Mouse (Mus musculus): Measurements from ENCODE around the gene Med16. TPM values are rescaled to one million over a fixed set of nuclear protein-coding genes. Genes with fewer than 3 reads are reported as not detected.
A peak's percentile ranks its signal among the peaks of the same experiment; 100 is the strongest.

Gene Med16
- polyA plus RNA-seq, 1 experiment from 2014 or later: 48.4 TPM

DNA sequence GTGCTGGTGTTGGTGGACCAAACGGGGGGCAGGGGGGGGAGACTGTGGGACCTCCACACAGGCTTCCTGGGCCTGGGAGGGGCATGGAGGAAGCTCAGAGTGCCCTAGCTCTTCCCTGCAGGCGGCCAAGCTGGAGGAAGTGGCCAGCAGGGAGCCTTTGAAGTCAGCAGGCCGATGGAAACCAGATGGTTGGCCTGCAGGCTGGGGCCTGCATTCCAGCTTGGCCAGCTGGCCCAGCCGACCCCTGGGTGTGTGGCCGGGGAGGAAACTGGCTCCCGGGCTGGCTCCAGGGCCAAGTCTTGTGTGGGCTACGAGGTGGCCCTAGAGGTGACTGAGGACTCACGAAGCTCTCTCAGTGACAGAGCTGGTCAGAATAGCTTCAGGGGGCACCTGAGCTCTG lies 24.0 kb upstream of the Med16 start:
- peaks cover 36% of the 10 kb centered on the region for H3K36me3 ChIP-seq
- no peaks in the 10 kb centered on the region for H3K9me3 ChIP-seq (replicated peaks)
- peak overlapping the region; percentile 49 for H3K27ac ChIP-seq (replicated peaks)
- 0 out of 2 replicates have a peak overlapping the region, but pooled peaks have one; percentile 15 for H3K4me2 ChIP-seq (replicated peaks)
- H3K4me1 ChIP-seq: peaks cover 83% of the 10 kb centered on the region
- no peaks in the 10 kb centered on the region for H3K27me3 ChIP-seq
- H3K9ac ChIP-seq: no peak overlapping the region
- WGBS: 20% methylated on average over 8 of the region's 8 CpGs
- no peak for ATAC-seq (ENCODE audit: insufficient number of reproducible peaks, low FRiP score, low TSS enrichment, low read depth)
- H3K4me3 ChIP-seq (replicated peaks): no peak overlapping the region

DNA sequence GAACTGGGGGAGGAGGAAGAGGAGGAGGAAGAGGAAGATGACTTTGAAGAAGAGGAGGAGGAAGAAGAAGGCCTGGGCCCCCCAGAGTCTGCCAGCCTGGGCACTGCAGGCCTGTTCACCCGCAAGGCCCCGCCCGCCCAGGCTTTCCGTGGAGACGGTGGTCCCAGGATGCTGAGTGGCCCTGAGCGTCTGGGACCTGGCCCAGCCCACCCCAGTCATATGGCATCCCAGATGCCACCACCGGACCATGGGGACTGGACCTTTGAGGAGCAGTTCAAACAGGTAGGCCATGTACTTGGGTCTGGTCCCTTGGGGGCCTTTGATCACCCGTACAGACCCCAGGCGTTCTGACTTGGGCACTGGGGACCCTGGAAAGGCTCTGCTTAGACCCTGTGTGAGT lies 23.1 kb upstream of the Med16 start:
- Histone ChIP-seq H3K4me3 (replicated peaks) (no peak overlapping the region), H3K4me1 (peaks cover 76% of the 10 kb centered on the region), H3K4me2 (replicated peaks) (no peak overlapping the region), H3K9me3 (replicated peaks) (no peaks in the 10 kb centered on the region), H3K36me3 (peaks cover 34% of the 10 kb centered on the region), H3K9ac (no peak overlapping the region), H3K27ac (replicated peaks) (peak overlapping the region; percentile 49; the same call in 1 of the 2 replicates), H3K27me3 (no peaks in the 10 kb centered on the region)
- WGBS: 75% methylated on average over 9 of the region's 9 CpGs
- no peak for ATAC-seq (ENCODE audit: insufficient number of reproducible peaks, low FRiP score, low TSS enrichment, low read depth)

DNA sequence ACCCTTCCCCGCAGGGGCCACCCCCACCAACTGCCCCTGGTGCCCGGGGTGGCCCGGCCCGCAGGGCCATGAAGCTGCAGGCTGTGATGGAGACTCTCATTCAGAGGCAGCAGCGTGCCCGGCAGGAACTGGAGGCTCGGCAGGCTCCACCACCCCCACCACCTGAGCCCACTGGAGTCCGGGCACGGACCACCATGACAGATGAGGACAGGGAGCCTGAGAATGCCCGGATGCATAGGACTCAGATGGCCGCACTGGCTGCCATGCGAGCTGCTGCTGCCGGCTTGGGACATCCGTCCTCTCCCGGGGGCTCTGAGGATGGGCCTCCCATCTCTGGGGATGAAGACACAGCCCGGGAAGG lies 22.1 kb upstream of the Med16 start:
- H3K4me1 ChIP-seq: peaks cover 76% of the 10 kb centered on the region
- H3K27me3 ChIP-seq: no peaks in the 10 kb centered on the region
- WGBS: 86% methylated on average over 16 of the region's 16 CpGs
- no peak overlapping the region for H3K9ac ChIP-seq
- no peak overlapping the region for H3K27ac ChIP-seq (replicated peaks)
- no peak overlapping the region for H3K4me2 ChIP-seq (replicated peaks)
- H3K4me3 ChIP-seq (replicated peaks): no peak overlapping the region
- peaks cover 34% of the 10 kb centered on the region for H3K36me3 ChIP-seq
- ATAC-seq (ENCODE audit: insufficient number of reproducible peaks, low FRiP score, low TSS enrichment, low read depth): no peak
- no peaks in the 10 kb centered on the region for H3K9me3 ChIP-seq (replicated peaks)

DNA sequence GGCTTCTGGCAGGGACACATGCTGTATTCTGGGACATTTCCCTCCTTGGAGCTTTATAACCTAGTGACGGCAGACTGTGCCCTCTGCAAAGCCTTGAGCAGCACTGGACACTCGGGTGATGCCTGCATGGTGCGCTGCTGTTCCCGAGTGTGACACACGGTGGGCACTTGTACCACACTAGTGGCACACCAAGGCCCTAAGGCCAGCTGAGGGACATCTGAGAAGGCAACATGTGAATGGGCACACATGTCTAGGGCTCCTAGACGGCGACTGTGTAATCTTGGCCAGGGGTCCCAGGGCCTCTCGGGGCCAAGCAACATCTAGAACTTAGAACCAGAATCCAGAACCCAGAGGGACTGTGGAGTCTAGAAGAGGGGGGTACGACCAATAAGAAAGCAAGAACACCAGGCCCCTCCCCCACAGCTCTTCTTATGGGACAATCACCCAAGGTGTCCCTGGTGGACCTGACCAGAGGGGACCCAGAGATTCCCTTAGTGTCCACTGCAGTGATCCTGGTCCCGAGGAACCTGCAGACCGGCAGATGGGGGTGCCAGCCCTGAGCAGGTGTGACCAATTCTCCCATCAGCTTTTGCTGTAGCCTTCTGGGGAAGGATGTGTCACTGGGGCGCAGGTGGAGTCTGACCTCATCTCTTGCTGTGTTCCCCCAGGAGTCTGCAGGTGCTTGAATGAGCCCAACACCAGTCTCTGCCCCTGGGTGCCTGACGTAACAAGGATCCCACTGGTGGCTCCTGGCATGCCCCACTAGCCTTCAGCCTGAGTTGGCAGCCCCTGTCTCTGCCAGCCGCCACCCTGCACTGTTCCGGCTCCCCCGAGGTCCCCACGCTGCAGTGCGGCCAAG lies 21.5 kb upstream of the Med16 start:
- ATAC-seq (ENCODE audit: insufficient number of reproducible peaks, low FRiP score, low TSS enrichment, low read depth): no peak
- Histone ChIP-seq H3K9ac (no peak overlapping the region), H3K27me3 (no peaks in the 10 kb centered on the region), H3K27ac (replicated peaks) (no peak overlapping the region), H3K4me3 (replicated peaks) (no peak overlapping the region), H3K9me3 (replicated peaks) (no peaks in the 10 kb centered on the region), H3K4me2 (replicated peaks) (no peak overlapping the region), H3K36me3 (peaks cover 28% of the 10 kb centered on the region), H3K4me1 (peaks cover 74% of the 10 kb centered on the region)
- WGBS: 81% methylated on average over 18 of the region's 18 CpGs

DNA sequence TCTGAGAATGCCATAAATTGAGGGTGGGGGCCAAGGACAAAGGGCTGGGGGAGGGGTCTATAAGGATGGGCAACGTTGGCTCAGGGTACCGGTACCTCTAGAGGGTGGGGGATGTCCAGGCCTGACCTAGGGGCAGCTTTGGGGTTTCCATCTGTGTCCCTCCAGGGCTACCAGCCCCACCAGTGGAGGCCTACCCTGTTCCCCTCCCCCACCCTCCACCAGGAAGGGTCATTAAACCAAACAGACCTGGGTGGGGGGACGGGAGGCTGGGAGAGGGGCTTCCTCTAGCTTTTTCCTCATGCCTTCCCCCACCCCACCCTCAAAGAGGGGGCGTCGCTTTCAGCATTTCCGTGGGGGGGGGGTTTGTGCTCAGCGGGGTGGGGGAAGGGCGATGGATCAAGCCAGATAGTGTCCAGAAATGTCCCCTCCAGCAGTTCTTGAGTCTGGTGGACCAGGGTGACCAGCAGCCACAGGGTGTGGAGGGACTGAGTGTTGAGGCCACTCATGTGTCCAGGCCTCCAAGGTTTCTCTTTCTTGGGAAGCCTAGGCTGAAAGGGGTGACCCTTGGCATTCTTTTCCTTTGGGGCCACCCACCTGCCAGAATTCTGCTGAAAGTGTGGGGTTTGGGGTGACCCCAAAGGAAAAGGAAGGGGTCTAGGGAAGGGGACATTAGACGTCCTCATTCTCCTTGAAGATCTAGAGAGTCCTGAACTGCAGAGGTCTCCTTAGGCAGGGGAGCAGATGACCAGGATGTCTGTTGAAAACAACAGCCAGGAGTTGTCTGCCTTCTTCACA lies 20.4 kb upstream of the Med16 start:
- WGBS: 21% methylated on average over 9 of the region's 9 CpGs
- H3K4me1 ChIP-seq: peaks cover 63% of the 10 kb centered on the region
- H3K9ac ChIP-seq: no peak overlapping the region

DNA sequence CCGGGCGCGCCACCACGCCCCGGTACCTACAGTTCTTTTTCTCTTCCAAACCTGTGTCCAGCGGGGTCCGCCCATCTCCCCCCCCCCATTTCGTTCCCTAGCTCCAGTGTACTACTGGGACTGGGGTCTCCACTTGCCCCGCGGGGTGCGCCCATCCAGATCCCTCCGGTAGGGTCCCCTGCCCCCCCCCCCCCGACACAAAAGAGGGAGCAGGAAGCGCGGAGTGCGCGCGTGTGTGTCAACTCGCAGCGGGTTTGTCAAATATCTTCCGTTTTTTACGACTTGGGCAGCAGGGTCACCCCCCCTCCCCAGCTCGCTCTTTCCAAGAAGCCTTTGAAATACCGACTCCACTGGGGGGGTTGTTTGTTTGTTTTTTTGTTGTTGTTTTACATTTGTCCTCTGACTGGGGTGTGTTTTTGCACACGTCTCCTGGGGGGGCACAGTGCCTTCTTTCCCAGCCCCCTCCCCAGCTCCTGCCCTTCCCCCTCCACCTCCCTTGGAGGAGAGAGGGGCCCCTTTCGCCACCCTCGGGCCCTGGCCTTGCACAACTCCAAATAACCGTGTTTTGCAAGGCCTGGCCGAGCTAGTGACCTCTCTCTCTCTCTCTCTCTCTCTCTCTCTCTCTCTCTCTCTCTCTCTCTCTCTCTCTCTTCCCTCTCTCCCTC lies 19.4 kb upstream of the Med16 start:
- Histone ChIP-seq H3K4me2 (replicated peaks) (peak overlapping the region; percentile 92), H3K9ac (peak overlapping the region; percentile 98), H3K4me1 (peaks cover 54% of the 10 kb centered on the region), H3K27ac (replicated peaks) (peak overlapping the region; percentile 97), H3K4me3 (replicated peaks) (peak overlapping the region; percentile 99), H3K36me3 (peaks cover 17% of the 10 kb centered on the region; the same call in 1 of the 2 replicates), H3K27me3 (peaks cover 5% of the 10 kb centered on the region), H3K9me3 (replicated peaks) (no peaks in the 10 kb centered on the region)
- WGBS: 0% methylated on average over 29 of the region's 29 CpGs
- no peak for ATAC-seq (ENCODE audit: insufficient number of reproducible peaks, low FRiP score, low TSS enrichment, low read depth)

More for the DNA sequence above, 20.4 kb upstream of the Med16 start:
- Histone ChIP-seq H3K9me3 (replicated peaks) (no peaks in the 10 kb centered on the region), H3K27ac (replicated peaks) (no peak overlapping the region), H3K27me3 (no peaks in the 10 kb centered on the region), H3K4me2 (replicated peaks) (peak overlapping the region; percentile 92), H3K36me3 (peaks cover 22% of the 10 kb centered on the region; the same call in 1 of the 2 replicates), H3K4me3 (replicated peaks) (peak overlapping the region; percentile 99)
- no peak for ATAC-seq (ENCODE audit: insufficient number of reproducible peaks, low FRiP score, low TSS enrichment, low read depth)

DNA sequence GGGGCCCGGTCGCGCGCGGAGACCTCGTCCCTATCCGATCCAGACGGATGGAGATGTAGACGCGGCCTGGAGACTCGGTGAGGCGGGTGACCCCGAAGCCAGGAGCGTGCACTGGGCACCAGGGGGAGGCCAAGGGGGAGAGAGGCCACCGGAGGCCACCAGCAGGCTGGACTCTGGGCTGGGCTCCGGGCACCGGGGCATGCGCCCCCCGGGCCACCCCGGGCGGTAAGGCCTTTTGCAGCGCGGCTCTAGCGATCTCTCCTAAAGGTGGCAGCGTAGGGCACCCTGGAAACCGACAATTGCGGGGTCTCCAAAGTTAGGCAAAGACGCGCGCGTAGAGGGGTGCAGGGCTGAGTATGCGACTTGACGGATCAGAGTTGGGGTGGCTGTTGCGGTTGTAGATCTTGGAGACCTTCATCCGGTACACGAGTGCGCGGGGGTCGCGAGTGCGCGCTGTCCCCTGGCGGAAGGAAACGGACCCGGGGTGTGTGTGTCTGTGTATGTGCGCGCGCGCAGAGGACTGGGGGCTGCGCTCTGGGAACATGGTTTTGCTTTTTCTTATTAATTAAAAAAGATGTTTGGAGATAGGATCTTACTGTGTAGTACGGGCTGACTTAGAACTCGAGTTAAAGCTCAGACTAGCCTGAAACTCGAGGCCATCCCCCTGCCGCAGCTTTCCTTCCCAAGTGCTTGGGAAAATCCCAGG lies 18.8 kb upstream of the Med16 start:
- Histone ChIP-seq H3K9me3 (replicated peaks) (no peaks in the 10 kb centered on the region), H3K36me3 (peaks cover 17% of the 10 kb centered on the region; the same call in 1 of the 2 replicates), H3K27me3 (peaks cover 12% of the 10 kb centered on the region), H3K27ac (replicated peaks) (peak overlapping the region; percentile 97), H3K4me3 (replicated peaks) (peak overlapping the region; percentile 99), H3K9ac (peak overlapping the region; percentile 98), H3K4me1 (peaks cover 47% of the 10 kb centered on the region), H3K4me2 (replicated peaks) (peak overlapping the region; percentile 92)
- ATAC-seq (ENCODE audit: insufficient number of reproducible peaks, low FRiP score, low TSS enrichment, low read depth): peak; percentile 17
- WGBS: under 1% methylated on average over 54 of the region's 54 CpGs

DNA sequence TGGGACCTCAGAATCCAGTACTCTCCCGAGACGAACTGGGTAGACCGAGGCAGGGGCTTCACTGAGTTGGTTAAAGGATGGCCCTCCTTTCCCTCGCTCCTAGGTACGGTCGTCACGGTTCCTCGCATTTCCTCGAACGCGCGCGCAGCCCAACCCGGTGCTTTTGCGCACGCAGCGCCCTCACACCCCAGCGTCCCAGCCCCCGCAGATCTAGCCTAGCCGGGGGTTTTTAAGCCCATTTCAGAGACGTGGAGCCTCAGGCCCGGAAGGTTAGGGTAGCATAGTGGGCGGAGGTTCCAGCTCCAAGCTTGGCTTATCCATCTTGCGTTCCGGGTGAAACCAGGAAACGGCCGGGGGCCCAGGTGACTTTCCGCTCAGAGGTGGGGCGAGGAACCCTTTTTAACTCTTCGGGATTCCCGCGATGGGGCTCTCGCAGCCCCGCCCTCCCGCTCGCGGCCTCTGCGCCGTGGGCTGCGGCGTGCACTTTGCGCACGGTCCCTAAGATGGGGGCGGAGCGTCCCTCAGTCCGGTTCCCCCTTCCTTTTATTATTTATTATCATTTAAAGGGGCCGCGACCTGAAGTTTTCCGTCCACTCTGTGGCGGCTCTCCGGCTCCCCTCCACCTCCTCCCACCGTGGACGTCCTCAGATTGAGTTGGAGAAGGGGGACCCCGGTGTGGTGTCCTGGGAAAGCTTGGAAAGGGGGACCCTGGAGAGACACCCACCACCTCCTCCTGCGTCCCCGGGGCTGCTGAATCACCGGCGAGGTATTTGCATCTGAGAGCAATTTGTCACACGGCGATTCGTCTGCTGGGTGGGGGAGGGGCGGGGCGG lies 18.0 kb upstream of the Med16 start, which contains the start of gene Arid3a:
Gene Arid3a (plus strand): TSS at position 553 of the 833 bp plus-strand sequence.
- under 1% methylated on average over 63 of the region's 63 CpGs for WGBS
- H3K4me3 ChIP-seq (replicated peaks): peak within 1 kb of the TSS; percentile 99

DNA sequence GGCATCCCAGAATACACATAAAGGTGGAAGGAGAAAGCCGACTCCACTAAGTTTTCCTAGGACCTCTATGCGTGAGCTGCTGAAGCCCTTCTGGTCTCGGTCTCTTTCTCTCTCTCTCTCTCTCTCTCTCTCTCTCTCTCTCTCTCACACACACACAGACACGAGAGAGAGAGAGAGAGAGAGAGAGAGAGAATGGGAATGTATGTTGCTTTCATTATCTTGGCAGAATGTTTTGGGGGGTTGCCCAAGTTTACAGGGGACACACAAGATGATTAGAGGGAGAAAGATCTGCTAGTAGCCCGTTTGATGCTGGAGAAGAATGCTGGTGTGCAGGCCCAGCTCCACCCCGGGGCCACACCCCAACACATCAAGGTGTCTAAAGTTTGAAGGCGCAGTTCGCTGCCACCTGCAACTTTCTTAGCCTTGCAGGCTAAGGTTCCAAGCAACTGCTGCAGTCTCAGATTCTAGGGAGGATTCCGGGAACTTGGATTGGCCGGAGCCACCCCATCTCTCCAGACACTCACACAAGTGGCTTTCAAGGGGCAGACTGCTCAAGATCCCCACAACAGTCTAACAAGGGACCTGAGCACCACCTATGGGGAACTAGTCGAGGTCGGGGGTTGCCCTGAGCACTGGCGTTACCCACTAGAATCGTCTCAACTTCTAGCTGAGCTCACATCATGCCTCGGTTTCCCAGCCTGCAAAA lies 17.2 kb upstream of the Med16 start:
- H3K4me1 ChIP-seq: peaks cover 41% of the 10 kb centered on the region
- peaks cover 28% of the 10 kb centered on the region for H3K27me3 ChIP-seq
- WGBS: 6% methylated on average over 15 of the region's 15 CpGs
- H3K9ac ChIP-seq: peak overlapping the region; percentile 98
- no peak for ATAC-seq (ENCODE audit: insufficient number of reproducible peaks, low FRiP score, low TSS enrichment, low read depth)
- peak overlapping the region; percentile 97 for H3K27ac ChIP-seq (replicated peaks)
- no peaks in the 10 kb centered on the region for H3K9me3 ChIP-seq (replicated peaks)
- H3K4me3 ChIP-seq (replicated peaks): peak overlapping the region; percentile 99
- H3K36me3 ChIP-seq: 0 out of 2 replicates have a peak, but pooled peaks cover 1% of the 10 kb centered on the region
- H3K4me2 ChIP-seq (replicated peaks): peak overlapping the region; percentile 92

More for the DNA sequence above, 18.0 kb upstream of the Med16 start, which contains the start of gene Arid3a:
- peak within 1 kb of the TSS; percentile 92 for H3K4me2 ChIP-seq (replicated peaks)
- ATAC-seq (ENCODE audit: insufficient number of reproducible peaks, low FRiP score, low TSS enrichment, low read depth): peak; percentile 87
- peaks cover 9% of the 10 kb centered on the region; the same call in 1 of the 2 replicates for H3K36me3 ChIP-seq
- H3K9ac ChIP-seq: peak within 1 kb of the TSS; percentile 98
- H3K9me3 ChIP-seq (replicated peaks): no peaks in the 10 kb centered on the region
- H3K27me3 ChIP-seq: peaks cover 20% of the 10 kb centered on the region
- peaks cover 41% of the 10 kb centered on the region for H3K4me1 ChIP-seq
- H3K27ac ChIP-seq (replicated peaks): peak within 1 kb of the TSS; percentile 97

Measured in embryonic facial prominence, embryonic 15.5 days (tissue).